Mouse (Mus musculus) T-cell, adult 2 months (primary cell): ENCODE data around the gene Cyp4a12a.
"Not testable (repeated sequence)": the region's sequence is repeated elsewhere in the genome, so short reads cannot be mapped to it uniquely, and the experiment has no call there.

Experiments
- DNase-seq: peaks from one replicate; pipeline ENCODE4 v3.0.0; 2022; ENCODE audit warnings: low spot score

The Cyp4a12a gene

DNA sequence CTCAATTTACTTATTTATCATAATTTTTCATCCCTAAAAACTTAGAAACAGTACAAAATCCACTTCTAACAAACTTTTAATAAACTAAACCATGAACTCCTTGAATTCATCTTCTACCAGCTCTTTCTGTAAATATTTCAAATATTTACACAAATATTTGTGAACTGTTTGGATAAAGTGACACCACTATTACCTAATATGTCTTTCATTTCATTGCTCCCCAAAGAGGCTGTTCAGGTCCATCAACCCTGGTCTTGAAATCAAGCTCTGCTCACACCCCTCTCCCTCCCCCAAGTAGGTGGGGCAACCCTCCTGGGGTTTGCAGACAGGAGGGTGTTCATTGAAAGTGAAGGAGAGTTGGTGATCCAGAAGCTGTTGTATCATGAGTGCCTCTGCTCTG lies at the start of gene Cyp4a12a:
TSS of gene Cyp4a12a (plus strand) at position 301 of the 400 bp plus-strand sequence.
- DNase-seq, result not testable (repeated sequence)

GRCm38 (mm10) chr4:115264687-115265569 lies 33.9 kb upstream of the Cyp4a12a start:
- DNase-seq, result not testable (repeated sequence)

- DNase-seq, result not testable (repeated sequence)
These were observed 20.4 kb upstream of the Cyp4a12a start for GRCm38 (mm10) chr4:115278215-115278982.

DNA sequence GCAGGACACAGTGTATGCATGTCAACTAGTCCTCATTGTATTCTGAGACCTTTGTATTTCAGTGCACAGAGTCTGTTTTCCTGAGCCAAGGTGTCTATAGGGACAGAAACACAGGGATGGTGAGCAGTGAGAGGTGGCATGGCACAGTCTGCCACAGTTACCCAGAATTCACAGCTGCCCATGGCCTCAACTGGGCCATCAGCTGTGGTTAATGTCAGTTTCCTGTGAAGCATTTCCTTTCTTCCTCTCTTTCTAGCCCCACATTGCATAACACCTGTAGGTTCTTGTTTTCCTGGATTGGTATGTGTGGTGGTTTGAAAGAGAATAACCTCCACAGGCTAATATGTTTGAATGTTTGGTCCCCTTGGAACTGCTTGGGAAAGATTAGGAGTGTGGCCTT lies 18.5 kb upstream of the Cyp4a12a start:
- no peak for DNase-seq

DNA sequence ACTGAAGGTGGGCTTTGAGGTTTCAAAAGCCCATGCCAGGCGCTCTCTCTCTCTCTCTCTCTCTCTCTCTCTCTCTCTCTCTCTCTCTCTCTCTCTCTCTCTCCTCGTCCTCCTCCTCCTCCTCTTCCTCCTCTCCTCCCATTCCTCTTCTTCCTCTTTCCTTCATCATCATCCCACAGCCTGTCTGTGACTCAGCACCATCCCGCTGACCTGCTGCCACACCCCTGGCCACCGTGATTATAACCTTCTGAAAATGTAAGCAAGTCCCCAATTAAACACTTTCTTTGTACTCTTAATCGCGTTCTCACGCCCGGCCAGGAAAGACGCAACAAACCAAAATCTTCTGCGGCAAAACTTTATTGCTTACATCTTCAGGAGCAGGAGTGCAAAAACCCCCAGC lies 18.1 kb upstream of the Cyp4a12a start:
- DNase-seq, result not testable (repeated sequence)

GRCm38 (mm10) chr4:115281231-115281767 lies 17.5 kb upstream of the Cyp4a12a start:
- not testable (repeated sequence) for DNase-seq

DNA sequence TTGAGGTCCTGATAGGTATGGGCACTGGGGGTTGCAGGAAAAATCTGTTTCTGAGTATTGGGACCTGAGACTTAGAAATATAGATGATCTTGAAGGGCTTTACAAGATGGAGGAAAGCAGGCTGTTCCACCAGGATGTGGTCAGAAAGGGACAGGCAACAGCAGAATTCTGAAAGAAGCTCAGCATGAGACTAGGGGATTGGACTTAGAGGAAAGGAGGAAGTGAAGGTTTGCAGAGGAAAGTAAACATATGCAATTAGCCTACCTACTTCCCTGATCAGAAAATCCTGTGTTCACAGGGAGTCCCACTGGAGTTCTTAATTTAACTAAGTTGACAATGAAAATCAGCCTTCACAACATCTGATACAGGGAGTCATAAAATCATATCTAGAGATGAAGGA lies 26.9 kb downstream of the Cyp4a12a start:
- DNase-seq, result not testable (repeated sequence)

GRCm38 (mm10) chr4:115365624-115366023 lies 66.8 kb downstream of the Cyp4a12a start:
- DNase-seq, result not testable (repeated sequence)

- DNase-seq, result not testable (repeated sequence)
These were observed 69.2 kb downstream of the Cyp4a12a start for GRCm38 (mm10) chr4:115368067-115368466.
